Mouse (Mus musculus): ENCODE results near the gene Slitrk6. TPM values are rescaled to one million over a fixed set of nuclear protein-coding genes. Genes with fewer than 3 reads are reported as not detected.

Slitrk6 gene
- polyA plus RNA-seq, 1 experiment from 2014 or later = 2.0 TPM

DNA sequence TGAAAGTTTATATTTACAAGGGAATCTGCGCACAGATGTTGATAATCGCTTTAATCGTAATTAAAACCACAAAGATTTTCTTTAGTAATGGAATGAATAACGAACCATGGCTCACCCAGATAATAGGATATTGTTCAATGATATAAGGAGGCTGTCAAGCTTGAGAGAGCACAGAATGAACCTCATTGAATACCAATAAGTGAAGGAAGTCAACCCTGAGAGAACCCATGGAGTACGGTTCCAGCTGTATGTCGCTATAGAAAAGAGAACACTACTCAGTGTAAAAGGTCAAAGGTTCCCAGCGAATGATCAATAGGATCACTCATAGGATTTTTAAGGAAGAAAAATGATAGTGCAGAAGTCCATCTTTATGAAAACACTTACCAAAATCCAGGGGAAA lies 15.1 kb downstream of the Slitrk6 start:
- DNase-seq (ENCODE audit: low spot score) = no peak
- H3K4me3 ChIP-seq (replicated peaks; ENCODE audit: low read depth, low read length) = no peak overlapping the region
- H3K27ac ChIP-seq = no peak overlapping the region
- H3K36me3 ChIP-seq (ENCODE audit: insufficient read depth, low read length) = no peaks in the 10 kb centered on the region
- no peaks in the 10 kb centered on the region for H3K9me3 ChIP-seq (replicated peaks; ENCODE audit: low read length)
- H3K9ac ChIP-seq (ENCODE audit: low read depth, low read length) = no peak overlapping the region
- WGBS = 70% methylated on average over 7 of the region's 7 CpGs
- H3K27me3 ChIP-seq (ENCODE audit: insufficient read depth, low read length) = no peaks in the 10 kb centered on the region
- H3K4me2 ChIP-seq (ENCODE audit: low read length) = no peak overlapping the region
- no peak for ATAC-seq (replicated peaks; ENCODE audit: low FRiP score, low read depth)
- H3K4me1 ChIP-seq (replicated peaks; ENCODE audit: insufficient read depth, low read length) = no peaks in the 10 kb centered on the region
- TF ChIP-seq CTCF (IDR thresholded peaks at IDR 0.05; ENCODE audit: low read depth) = no peak

DNA sequence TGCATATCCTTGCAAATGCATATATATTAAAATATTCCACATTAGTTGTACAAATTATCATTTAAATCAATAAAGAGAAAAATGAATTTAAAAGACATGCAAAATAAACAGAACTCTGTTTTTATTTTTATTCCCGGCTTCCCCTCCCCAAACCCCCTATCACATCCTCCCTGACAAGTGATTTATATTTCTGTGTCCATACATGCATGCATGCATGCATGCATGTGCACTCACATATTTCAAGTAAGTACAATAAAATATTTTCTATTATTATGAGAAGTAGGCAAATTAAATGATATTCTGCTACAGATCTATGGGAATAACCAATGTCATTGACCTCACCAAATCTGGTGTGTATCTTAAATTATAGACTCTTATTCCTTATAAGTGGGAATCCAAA lies 15.6 kb downstream of the Slitrk6 start:
- WGBS = 88% methylated on average over 1 of the region's 1 CpGs
- Histone ChIP-seq H3K27me3 (ENCODE audit: insufficient read depth, low read length) (no peaks in the 10 kb centered on the region), H3K4me2 (ENCODE audit: low read length) (no peak overlapping the region), H3K36me3 (ENCODE audit: insufficient read depth, low read length) (no peaks in the 10 kb centered on the region), H3K4me1 (replicated peaks; ENCODE audit: insufficient read depth, low read length) (no peaks in the 10 kb centered on the region), H3K27ac (no peak overlapping the region), H3K9ac (ENCODE audit: low read depth, low read length) (no peak overlapping the region), H3K4me3 (replicated peaks; ENCODE audit: low read depth, low read length) (no peak overlapping the region), H3K9me3 (replicated peaks; ENCODE audit: low read length) (no peaks in the 10 kb centered on the region)
- no peak for TF ChIP-seq CTCF (IDR thresholded peaks at IDR 0.05; ENCODE audit: low read depth)
- no peak for ATAC-seq (replicated peaks; ENCODE audit: low FRiP score, low read depth)
- DNase-seq (ENCODE audit: low spot score) = no peak

DNA sequence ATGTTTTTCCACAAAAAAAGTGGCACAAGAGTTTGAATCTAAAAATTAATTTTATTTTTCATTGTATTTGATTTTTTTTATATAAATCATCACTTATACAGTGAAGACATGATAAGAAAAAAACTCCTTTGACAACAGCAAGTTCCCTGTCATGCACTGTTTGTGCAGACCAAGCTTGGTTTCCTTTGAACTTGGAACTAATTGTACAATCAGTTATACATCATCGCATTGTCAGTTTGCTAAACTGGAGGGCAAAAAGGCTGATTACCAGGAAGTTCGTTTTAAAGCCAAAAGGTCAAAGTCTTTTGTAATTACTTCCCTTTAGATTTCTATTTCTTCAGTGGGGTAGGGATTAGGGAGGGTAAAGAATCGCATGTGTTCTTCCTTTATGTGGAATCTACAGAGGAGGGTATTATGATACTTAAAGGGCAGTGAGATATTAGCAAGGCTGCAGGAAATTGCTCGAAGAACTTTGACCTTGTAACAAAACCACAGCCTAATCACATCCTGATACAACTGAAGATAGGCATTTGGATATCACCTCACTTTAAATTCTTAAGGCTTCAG lies 26.5 kb downstream of the Slitrk6 start:
- Histone ChIP-seq H3K4me2 (ENCODE audit: low read length) (no peak overlapping the region), H3K4me3 (replicated peaks; ENCODE audit: low read depth, low read length) (no peak overlapping the region), H3K36me3 (ENCODE audit: insufficient read depth, low read length) (no peaks in the 10 kb centered on the region), H3K27me3 (ENCODE audit: insufficient read depth, low read length) (no peaks in the 10 kb centered on the region), H3K9ac (ENCODE audit: low read depth, low read length) (no peak overlapping the region), H3K9me3 (replicated peaks; ENCODE audit: low read length) (no peaks in the 10 kb centered on the region), H3K27ac (no peak overlapping the region), H3K4me1 (replicated peaks; ENCODE audit: insufficient read depth, low read length) (no peaks in the 10 kb centered on the region)
- no peak for ATAC-seq (replicated peaks; ENCODE audit: low FRiP score, low read depth)
- no peak for DNase-seq (ENCODE audit: low spot score)
- 27% methylated on average over 4 of the region's 4 CpGs for WGBS
- TF ChIP-seq CTCF (IDR thresholded peaks at IDR 0.05; ENCODE audit: low read depth) = no peak

DNA sequence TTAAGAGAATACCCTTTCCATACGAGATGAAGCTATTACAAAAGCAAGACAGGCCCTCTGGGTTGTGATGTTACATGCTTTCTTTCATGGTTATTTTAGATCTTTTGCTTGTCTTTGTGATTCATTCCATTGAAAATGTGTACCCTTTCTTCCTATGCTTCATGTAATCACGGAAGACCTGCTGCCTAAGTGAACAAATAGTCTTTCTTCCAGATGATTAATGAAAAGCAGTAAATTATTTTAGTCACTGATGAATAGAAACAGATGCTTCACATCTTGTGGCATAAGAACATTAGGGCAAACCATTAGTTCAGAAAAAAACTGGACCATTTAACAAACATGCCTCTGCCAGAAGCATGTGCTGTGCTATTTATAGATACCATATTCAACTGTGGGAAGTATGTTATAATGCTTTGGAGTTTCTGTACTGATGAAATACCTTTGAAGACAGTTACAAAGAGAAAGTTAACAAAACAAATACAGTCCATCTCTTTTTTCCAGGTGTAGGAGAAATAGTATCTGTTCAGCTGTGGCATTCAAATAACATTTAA lies 30.8 kb downstream of the Slitrk6 start:
- ATAC-seq (replicated peaks; ENCODE audit: low FRiP score, low read depth) = no peak
- no peaks in the 10 kb centered on the region for H3K9me3 ChIP-seq (replicated peaks; ENCODE audit: low read length)
- H3K36me3 ChIP-seq (ENCODE audit: insufficient read depth, low read length) = no peaks in the 10 kb centered on the region
- no peak overlapping the region for H3K4me3 ChIP-seq (replicated peaks; ENCODE audit: low read depth, low read length)
- no peaks in the 10 kb centered on the region for H3K4me1 ChIP-seq (replicated peaks; ENCODE audit: insufficient read depth, low read length)
- H3K4me2 ChIP-seq (ENCODE audit: low read length) = no peak overlapping the region
- no peak overlapping the region for H3K27ac ChIP-seq
- no peak for TF ChIP-seq CTCF (IDR thresholded peaks at IDR 0.05; ENCODE audit: low read depth)
- H3K27me3 ChIP-seq (ENCODE audit: insufficient read depth, low read length) = no peaks in the 10 kb centered on the region
- DNase-seq (ENCODE audit: low spot score) = no peak
- H3K9ac ChIP-seq (ENCODE audit: low read depth, low read length) = no peak overlapping the region
- 20% methylated on average over 2 of the region's 2 CpGs for WGBS

Data from kidney, postnatal 0 days (tissue).